Mouse (Mus musculus): ENCODE measurements around the gene Synpr. TPM values are rescaled to one million over a fixed set of nuclear protein-coding genes. Genes with fewer than 3 reads are reported as not detected.

The Synpr gene
- total and polyA plus RNA-seq, 3 experiments: 0.27 TPM; not detected in 2

DNA sequence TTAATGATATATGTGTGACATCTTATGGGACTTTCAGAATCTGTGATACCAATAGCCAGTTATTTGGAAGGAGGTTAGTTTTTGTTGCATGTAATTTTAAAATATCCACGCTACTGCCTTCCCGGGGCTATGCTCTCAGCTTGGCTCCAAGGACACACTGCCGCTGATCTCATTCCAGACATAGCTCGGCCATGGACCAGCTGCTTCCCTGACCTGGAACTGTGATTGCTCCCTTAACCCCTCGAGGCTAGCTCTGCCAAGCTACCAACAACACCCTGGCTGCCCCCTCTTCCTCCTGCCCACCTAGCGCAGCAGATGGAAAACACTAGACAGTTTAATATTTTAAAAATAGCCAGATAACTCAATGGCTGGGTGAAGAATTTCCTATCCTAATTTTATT is 311.7 kb downstream of the Synpr start:
- ATAC-seq (ENCODE audit: extremely low read depth, insufficient number of reproducible peaks, low FRiP score, poor library complexity, severe bottlenecking) (no peak), DNase-seq (ENCODE audit: low spot score) (no peak)
- Histone ChIP-seq H3K36me3 (replicated peaks) (no peaks in the 10 kb centered on the region), H3K4me1 (ENCODE audit: insufficient read depth, low read depth, low read length) (no peaks in the 10 kb centered on the region), H3K4me3 (ENCODE audit: low read depth, low read length) (no peak overlapping the region), H3K9me3 (replicated peaks) (no peaks in the 10 kb centered on the region), H3K27me3 (ENCODE audit: insufficient read depth, low read length) (no peaks in the 10 kb centered on the region)
- TF ChIP-seq GATA1 (IDR thresholded peaks at IDR 0.05; ENCODE audit: borderline replicate concordance, low read length): no peak
- no peak for TF ChIP-seq TAL1 (conservative IDR thresholded peaks at IDR 0.05; ENCODE audit: low read depth, low read length)
- TF ChIP-seq CTCF (IDR thresholded peaks at IDR 0.05; ENCODE audit: low read depth, low read length): no peak
- TF ChIP-seq GATA2 (IDR thresholded peaks at IDR 0.05; ENCODE audit: borderline replicate concordance, low read depth, low read length): no peak
- TF ChIP-seq POLR2AphosphoS5 (IDR thresholded peaks at IDR 0.05; ENCODE audit: insufficient replicate concordance, low read depth, low read length): no peak

DNA sequence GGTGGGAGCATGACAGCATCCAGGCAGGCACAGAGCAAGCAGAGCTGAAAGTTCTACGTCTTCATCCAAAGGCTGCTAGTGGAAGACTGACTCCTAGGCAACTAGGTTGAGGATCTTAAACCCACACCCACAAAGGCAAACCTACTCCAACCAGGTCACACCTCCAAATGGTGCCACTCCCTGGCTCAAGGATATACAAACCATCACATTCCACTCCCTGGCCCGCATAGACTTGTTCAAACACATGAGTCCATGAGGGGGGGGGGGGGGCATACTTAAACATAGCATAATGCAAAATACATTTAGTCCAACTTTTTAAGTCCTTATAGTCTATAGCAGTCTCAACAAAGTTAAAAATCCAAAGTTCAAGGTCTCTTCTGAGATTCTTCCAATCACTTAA is 312.6 kb downstream of the Synpr start:
- H3K9me3 ChIP-seq (replicated peaks): no peaks in the 10 kb centered on the region
- no peaks in the 10 kb centered on the region for H3K4me1 ChIP-seq (ENCODE audit: insufficient read depth, low read depth, low read length)
- no peaks in the 10 kb centered on the region for H3K27me3 ChIP-seq (ENCODE audit: insufficient read depth, low read length)
- no peak overlapping the region for H3K4me3 ChIP-seq (ENCODE audit: low read depth, low read length)
- H3K36me3 ChIP-seq (replicated peaks): no peaks in the 10 kb centered on the region
- TF ChIP-seq POLR2AphosphoS5 (IDR thresholded peaks at IDR 0.05; ENCODE audit: insufficient replicate concordance, low read depth, low read length) (no peak), TAL1 (conservative IDR thresholded peaks at IDR 0.05; ENCODE audit: low read depth, low read length) (no peak), GATA2 (IDR thresholded peaks at IDR 0.05; ENCODE audit: borderline replicate concordance, low read depth, low read length) (no peak), CTCF (IDR thresholded peaks at IDR 0.05; ENCODE audit: low read depth, low read length) (no peak), GATA1 (IDR thresholded peaks at IDR 0.05; ENCODE audit: borderline replicate concordance, low read length) (no peak)
- ATAC-seq (ENCODE audit: extremely low read depth, insufficient number of reproducible peaks, low FRiP score, poor library complexity, severe bottlenecking) (no peak), DNase-seq (ENCODE audit: low spot score) (no peak)

DNA sequence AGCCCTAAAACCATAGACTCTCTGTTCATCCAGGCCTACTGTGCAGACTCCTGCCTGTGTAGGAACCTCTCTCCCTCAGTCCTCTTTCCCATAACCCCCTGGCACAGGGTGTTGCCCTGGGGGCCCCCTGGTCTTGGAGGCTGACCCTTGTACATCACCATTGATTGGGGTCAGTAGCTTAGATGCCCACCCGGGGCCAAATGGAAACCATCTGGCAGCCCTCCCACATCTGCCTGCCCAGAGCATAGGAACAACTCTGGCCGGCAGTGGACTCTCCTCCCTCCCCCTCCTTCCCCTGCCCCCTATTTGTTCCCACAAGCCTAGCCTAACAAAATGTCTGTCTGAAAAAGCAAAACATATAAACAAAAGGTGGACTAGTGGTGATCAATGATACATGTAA is 336.0 kb downstream of the Synpr start:
- no peaks in the 10 kb centered on the region for H3K36me3 ChIP-seq (replicated peaks)
- H3K27me3 ChIP-seq (ENCODE audit: insufficient read depth, low read length): no peaks in the 10 kb centered on the region
- TF ChIP-seq POLR2AphosphoS5 (IDR thresholded peaks at IDR 0.05; ENCODE audit: insufficient replicate concordance, low read depth, low read length): no peak
- no peak for TF ChIP-seq TAL1 (conservative IDR thresholded peaks at IDR 0.05; ENCODE audit: low read depth, low read length)
- DNase-seq (ENCODE audit: low spot score): no peak
- no peaks in the 10 kb centered on the region for H3K9me3 ChIP-seq (replicated peaks)
- ATAC-seq (ENCODE audit: extremely low read depth, insufficient number of reproducible peaks, low FRiP score, poor library complexity, severe bottlenecking): no peak
- no peak overlapping the region for H3K4me3 ChIP-seq (ENCODE audit: low read depth, low read length)
- no peaks in the 10 kb centered on the region for H3K4me1 ChIP-seq (ENCODE audit: insufficient read depth, low read depth, low read length)

DNA sequence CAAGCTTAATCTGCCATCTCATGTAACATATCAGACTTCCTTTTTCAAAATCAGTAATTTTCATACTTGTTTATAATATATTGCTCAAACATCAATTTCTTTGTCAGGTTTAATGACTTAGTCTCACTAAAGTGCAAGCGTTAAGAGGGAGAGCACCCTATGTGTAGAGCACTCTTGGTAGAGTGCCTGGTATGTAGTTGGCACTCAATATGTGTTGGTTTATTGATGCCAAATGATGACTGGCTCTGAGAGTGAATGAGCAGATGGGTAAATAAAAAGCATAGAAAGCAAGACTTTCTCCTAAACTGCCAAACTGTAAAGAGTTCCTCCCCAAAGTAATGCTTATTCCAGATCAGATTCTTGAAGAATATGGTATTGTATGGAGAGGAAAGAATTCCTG is 365.3 kb downstream of the Synpr start:
- TF ChIP-seq POLR2AphosphoS5 (IDR thresholded peaks at IDR 0.05; ENCODE audit: insufficient replicate concordance, low read depth, low read length): no peak
- H3K36me3 ChIP-seq (replicated peaks): no peaks in the 10 kb centered on the region
- no peak for DNase-seq (ENCODE audit: low spot score)
- no peaks in the 10 kb centered on the region for H3K4me1 ChIP-seq (ENCODE audit: insufficient read depth, low read depth, low read length)
- H3K27me3 ChIP-seq (ENCODE audit: insufficient read depth, low read length): no peaks in the 10 kb centered on the region
- no peaks in the 10 kb centered on the region for H3K9me3 ChIP-seq (replicated peaks)
- H3K4me3 ChIP-seq (ENCODE audit: low read depth, low read length): no peak overlapping the region
- no peak for ATAC-seq (ENCODE audit: extremely low read depth, insufficient number of reproducible peaks, low FRiP score, poor library complexity, severe bottlenecking)

DNA sequence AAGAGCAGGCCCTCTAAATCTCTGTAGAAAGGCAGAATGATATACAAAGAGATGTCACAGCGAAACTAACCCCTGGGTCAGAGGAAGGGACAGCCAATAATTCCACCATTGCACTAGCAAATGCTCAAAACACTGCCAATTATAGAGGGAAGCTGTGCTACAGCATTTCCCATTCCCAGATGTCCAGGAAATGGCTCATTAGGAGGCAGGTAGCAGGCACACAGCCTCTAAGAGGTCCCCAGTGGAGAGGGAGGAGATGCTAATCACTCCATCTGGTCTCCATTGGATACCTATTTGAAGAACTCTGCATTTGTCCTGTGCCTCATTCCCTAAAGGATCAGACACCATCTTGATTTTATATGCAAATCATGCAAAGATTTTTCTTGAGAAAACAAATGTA is 366.5 kb downstream of the Synpr start:
- Histone ChIP-seq H3K4me3 (ENCODE audit: low read depth, low read length) (no peak overlapping the region), H3K27me3 (ENCODE audit: insufficient read depth, low read length) (no peaks in the 10 kb centered on the region), H3K4me1 (ENCODE audit: insufficient read depth, low read depth, low read length) (no peaks in the 10 kb centered on the region), H3K9me3 (replicated peaks) (no peaks in the 10 kb centered on the region), H3K36me3 (replicated peaks) (no peaks in the 10 kb centered on the region)
- no peak for DNase-seq (ENCODE audit: low spot score)
- TF ChIP-seq TAL1 (conservative IDR thresholded peaks at IDR 0.05; ENCODE audit: low read depth, low read length): no peak
- no peak for TF ChIP-seq POLR2AphosphoS5 (IDR thresholded peaks at IDR 0.05; ENCODE audit: insufficient replicate concordance, low read depth, low read length)
- TF ChIP-seq GATA2 (IDR thresholded peaks at IDR 0.05; ENCODE audit: borderline replicate concordance, low read depth, low read length): no peak
- TF ChIP-seq CTCF (IDR thresholded peaks at IDR 0.05; ENCODE audit: low read depth, low read length): no peak
- TF ChIP-seq GATA1 (IDR thresholded peaks at IDR 0.05; ENCODE audit: borderline replicate concordance, low read length): no peak
- no peak for ATAC-seq (ENCODE audit: extremely low read depth, insufficient number of reproducible peaks, low FRiP score, poor library complexity, severe bottlenecking)

DNA sequence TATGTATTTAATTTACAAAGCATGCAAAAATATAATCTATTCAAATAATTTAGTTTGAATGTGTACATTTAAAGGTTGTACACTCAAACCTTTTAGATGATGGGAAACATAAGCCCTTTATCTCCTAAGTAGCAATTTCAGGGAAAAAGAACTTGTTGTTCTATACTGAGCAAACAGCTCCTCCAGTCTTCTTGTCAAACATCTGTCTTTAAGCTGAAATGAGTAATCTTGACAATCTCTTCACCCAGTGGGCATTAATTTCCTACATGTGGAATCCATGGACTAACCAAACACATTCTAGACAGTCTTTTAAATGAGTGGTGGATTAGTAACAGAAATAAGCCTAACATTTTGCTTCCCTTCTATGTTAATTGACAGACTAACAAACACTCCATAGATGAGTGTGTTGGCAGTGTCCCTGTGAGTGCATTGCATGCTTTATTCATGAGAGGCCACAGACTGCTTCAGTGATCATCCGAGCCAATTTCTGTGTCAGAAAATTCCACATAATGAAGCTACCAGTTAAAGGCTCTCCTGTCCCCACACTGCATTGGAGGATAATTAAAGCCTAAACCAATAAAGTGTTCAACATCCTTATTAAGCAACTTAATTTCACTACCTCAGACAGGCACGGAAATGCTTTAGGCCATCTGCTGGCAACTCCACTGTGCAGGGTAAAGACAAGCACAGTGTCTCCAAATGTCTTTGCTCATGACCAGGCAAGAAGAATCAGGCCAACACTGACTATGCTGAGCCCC is 367.1 kb downstream of the Synpr start:
- Histone ChIP-seq H3K36me3 (replicated peaks) (no peaks in the 10 kb centered on the region), H3K9me3 (replicated peaks) (no peaks in the 10 kb centered on the region), H3K4me1 (ENCODE audit: insufficient read depth, low read depth, low read length) (no peaks in the 10 kb centered on the region), H3K27me3 (ENCODE audit: insufficient read depth, low read length) (no peaks in the 10 kb centered on the region), H3K4me3 (ENCODE audit: low read depth, low read length) (no peak overlapping the region)
- DNase-seq (ENCODE audit: low spot score) (no peak), ATAC-seq (ENCODE audit: extremely low read depth, insufficient number of reproducible peaks, low FRiP score, poor library complexity, severe bottlenecking) (no peak)
- no peak for TF ChIP-seq POLR2AphosphoS5 (IDR thresholded peaks at IDR 0.05; ENCODE audit: insufficient replicate concordance, low read depth, low read length)

Measured in G1E (cell line).